Mouse (Mus musculus) megakaryocyte, embryonic 14.5 days (primary cell): ENCODE measurements at regions not wholly inside any gene's neighbourhood (a gene's known extent, or its start where the extent isn't known, plus 50 kb on each side); places are given as distances from the start of the nearest gene placed in this dataset.

Source experiments
- H3K27me3 ChIP-seq: replicated peaks from 2 replicates; pipeline ENCODE3; 2012; ENCODE audit warnings: inconsistent platforms
- H3K36me3 ChIP-seq: replicated peaks from 2 replicates; pipeline ENCODE3; 2012; ENCODE audit warnings: low read length, inconsistent platforms, mixed read lengths
- H3K4me1 ChIP-seq: 2 replicates; pipeline ENCODE4 v1.6.1; 2012; ENCODE audit warnings: inconsistent platforms
- H3K4me3 ChIP-seq: replicated peaks from 2 replicates; pipeline ENCODE3; 2012; ENCODE audit warnings: moderate library complexity, mild to moderate bottlenecking, inconsistent platforms
- H3K9me3 ChIP-seq: 2 replicates; pipeline ENCODE4 v1.6.1; 2012; ENCODE audit warnings: inconsistent platforms
- FLI1 ChIP-seq: IDR thresholded peaks from 2 replicates; pipeline ENCODE4 v1.6.1; 2012; ENCODE audit warnings: low read length, inconsistent platforms, mixed read lengths
- GATA1 ChIP-seq: IDR thresholded peaks from 3 replicates; pipeline ENCODE4 v1.6.1; 2012; ENCODE audit warnings: mixed read lengths, low read length, inconsistent platforms, borderline replicate concordance

- no peak for TF ChIP-seq GATA1
- TF ChIP-seq FLI1, result no peak
- no peaks in the 10 kb centered on the region for H3K27me3 ChIP-seq
- H3K4me3 ChIP-seq, result peak overlapping the region; percentile 81
- no peaks in the 10 kb centered on the region for H3K9me3 ChIP-seq
- H3K4me1 ChIP-seq, result peaks cover 97% of the 10 kb centered on the region
- H3K36me3 ChIP-seq, result peaks cover 3% of the 10 kb centered on the region
These were observed 226.5 kb upstream of the Jarid2 start for GRCm38 (mm10) chr13:44502612-44503256.

- Histone ChIP-seq H3K36me3 (no peaks in the 10 kb centered on the region), H3K4me1 (peaks cover 97% of the 10 kb centered on the region), H3K9me3 (no peaks in the 10 kb centered on the region), H3K27me3 (no peaks in the 10 kb centered on the region), H3K4me3 (peak overlapping the region; percentile 79)
- TF ChIP-seq FLI1, result no peak
- TF ChIP-seq GATA1, result no peak
These were observed 225.9 kb upstream of the Jarid2 start for GRCm38 (mm10) chr13:44503257-44503950.

GRCm38 (mm10) chr13:44504455-44504854 is 224.8 kb upstream of the Jarid2 start:
- no peaks in the 10 kb centered on the region for H3K27me3 ChIP-seq
- H3K4me3 ChIP-seq, result peak overlapping the region; percentile 38
- TF ChIP-seq GATA1 (no peak), FLI1 (no peak)
- H3K9me3 ChIP-seq, result no peaks in the 10 kb centered on the region
- H3K4me1 ChIP-seq, result peaks cover 93% of the 10 kb centered on the region
- H3K36me3 ChIP-seq, result peaks cover 1% of the 10 kb centered on the region

- Histone ChIP-seq H3K4me1 (peaks cover 94% of the 10 kb centered on the region), H3K9me3 (peaks cover 4% of the 10 kb centered on the region; the same call in 1 of the 2 replicates), H3K27me3 (no peaks in the 10 kb centered on the region), H3K36me3 (peaks cover 15% of the 10 kb centered on the region), H3K4me3 (peak overlapping the region; percentile 25)
- TF ChIP-seq GATA1 (no peak), FLI1 (no peak)
These were observed 222.3 kb upstream of the Jarid2 start for GRCm38 (mm10) chr13:44506975-44507374.

GRCm38 (mm10) chr13:44509526-44510159 is 219.6 kb upstream of the Jarid2 start:
- Histone ChIP-seq H3K36me3 (peaks cover 15% of the 10 kb centered on the region), H3K4me3 (no peak overlapping the region), H3K4me1 (peaks cover 82% of the 10 kb centered on the region), H3K9me3 (peaks cover 4% of the 10 kb centered on the region; the same call in 1 of the 2 replicates), H3K27me3 (no peaks in the 10 kb centered on the region)
- TF ChIP-seq FLI1 (no peak), GATA1 (no peak)

- no peaks in the 10 kb centered on the region for H3K27me3 ChIP-seq
- no peak overlapping the region for H3K4me3 ChIP-seq
- H3K9me3 ChIP-seq, result peaks cover 4% of the 10 kb centered on the region; the same call in 1 of the 2 replicates
- peaks cover 15% of the 10 kb centered on the region for H3K36me3 ChIP-seq
- H3K4me1 ChIP-seq, result peaks cover 71% of the 10 kb centered on the region
- no peak for TF ChIP-seq GATA1
- no peak for TF ChIP-seq FLI1
These were observed 215.6 kb upstream of the Jarid2 start for GRCm38 (mm10) chr13:44513378-44514285.

- Histone ChIP-seq H3K9me3 (peaks cover 4% of the 10 kb centered on the region; the same call in 1 of the 2 replicates), H3K4me1 (peaks cover 74% of the 10 kb centered on the region), H3K27me3 (no peaks in the 10 kb centered on the region), H3K4me3 (no peak overlapping the region), H3K36me3 (peaks cover 11% of the 10 kb centered on the region)
- TF ChIP-seq GATA1 (no peak), FLI1 (no peak)
These were observed 214.6 kb upstream of the Jarid2 start for GRCm38 (mm10) chr13:44514636-44515158.

- Histone ChIP-seq H3K9me3 (no peaks in the 10 kb centered on the region), H3K4me1 (peaks cover 73% of the 10 kb centered on the region), H3K27me3 (no peaks in the 10 kb centered on the region), H3K4me3 (no peak overlapping the region), H3K36me3 (no peaks in the 10 kb centered on the region)
- TF ChIP-seq GATA1 (no peak), FLI1 (no peak)
These were observed 212.4 kb upstream of the Jarid2 start for GRCm38 (mm10) chr13:44516863-44517262.

GRCm38 (mm10) chr13:44517312-44517711 is 212.0 kb upstream of the Jarid2 start:
- H3K4me3 ChIP-seq, result no peak overlapping the region
- TF ChIP-seq GATA1 (no peak), FLI1 (no peak)
- H3K36me3 ChIP-seq, result no peaks in the 10 kb centered on the region
- H3K27me3 ChIP-seq, result no peaks in the 10 kb centered on the region
- peaks cover 68% of the 10 kb centered on the region for H3K4me1 ChIP-seq
- no peaks in the 10 kb centered on the region for H3K9me3 ChIP-seq
